Mouse (Mus musculus): Measurements from ENCODE around the gene Tmem212. TPM values are rescaled to one million over a fixed set of nuclear protein-coding genes. Genes with fewer than 3 reads are reported as not detected.

The Tmem212 gene
- polyA plus RNA-seq, 1 experiment from 2014 or later, result not detected

DNA sequence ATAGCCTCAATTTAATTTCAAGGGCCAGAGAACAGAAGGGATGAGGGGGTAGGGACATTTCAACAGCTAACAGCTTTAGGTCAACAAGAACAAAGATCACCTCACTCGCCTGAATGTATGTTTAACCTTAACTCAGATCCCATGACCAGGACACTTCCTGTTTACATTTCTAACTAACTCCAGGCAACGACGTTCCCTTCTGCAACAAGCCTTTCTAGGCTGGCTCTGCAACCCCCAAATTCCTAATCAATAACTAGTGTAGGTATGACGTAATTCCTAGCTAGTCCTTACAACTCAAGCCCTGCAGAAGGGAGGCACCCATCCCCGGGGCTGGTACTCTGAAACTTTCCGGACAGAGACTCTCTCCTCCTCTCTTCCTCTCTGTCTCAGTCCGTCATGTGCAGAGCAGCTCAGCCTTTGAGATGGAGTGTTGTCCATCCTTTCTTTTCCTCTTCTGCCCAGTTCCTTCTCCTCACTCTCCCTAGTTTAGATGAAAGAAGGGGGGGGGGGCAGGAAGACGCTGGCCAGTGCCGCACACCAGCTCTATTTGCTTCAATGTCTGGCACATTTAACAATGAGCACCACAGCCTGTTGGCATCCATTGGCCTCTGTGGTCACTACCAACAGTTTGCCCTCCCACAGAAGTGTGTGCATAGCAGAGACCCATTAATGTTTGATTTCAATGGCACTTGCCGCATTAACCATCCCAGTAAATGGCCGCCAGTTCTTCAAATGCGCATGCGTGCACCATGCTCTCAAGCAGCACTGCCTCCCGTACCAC lies 22.7 kb upstream of the Tmem212 start:
- Histone ChIP-seq H3K36me3 (no peaks in the 10 kb centered on the region), H3K4me3 (no peak overlapping the region), H3K27ac (no peak overlapping the region), H3K9me3 (peaks cover 10% of the 10 kb centered on the region; the same call in 1 of the 2 replicates), H3K27me3 (ENCODE audit: insufficient read depth, poor library complexity, severe bottlenecking) (no peaks in the 10 kb centered on the region), H3K4me1 (replicated peaks) (no peaks in the 10 kb centered on the region)
- DNase-seq (ENCODE audit: low spot score), result no peak
- 84% methylated on average over 14 of the region's 14 CpGs for WGBS

DNA sequence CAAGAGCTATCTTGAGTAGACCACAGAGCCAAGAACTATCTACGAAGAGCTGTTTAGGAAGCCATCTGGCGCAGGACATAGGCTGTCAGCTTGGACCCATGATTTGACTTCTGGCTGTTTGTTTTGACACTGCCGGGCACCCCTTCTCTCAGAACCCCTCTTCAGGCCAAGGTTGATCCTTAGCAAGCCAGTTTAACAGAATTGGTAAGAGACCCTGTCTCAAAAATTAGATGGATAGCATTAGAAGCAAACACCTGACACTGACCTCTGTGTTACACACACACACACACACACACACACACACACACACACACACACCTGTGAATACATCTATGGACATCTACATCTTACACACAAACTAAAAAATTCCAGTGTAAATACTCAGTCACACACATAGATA lies 12.8 kb upstream of the Tmem212 start:
- H3K9me3 ChIP-seq, result 0 out of 2 replicates have a peak, but pooled peaks cover 4% of the 10 kb centered on the region
- H3K27me3 ChIP-seq (ENCODE audit: insufficient read depth, poor library complexity, severe bottlenecking), result no peaks in the 10 kb centered on the region
- H3K4me3 ChIP-seq, result no peak overlapping the region
- no peaks in the 10 kb centered on the region for H3K36me3 ChIP-seq
- no peak for DNase-seq (ENCODE audit: low spot score)
- no peaks in the 10 kb centered on the region for H3K4me1 ChIP-seq (replicated peaks)
- WGBS, result 94% methylated on average over 3 of the region's 3 CpGs
- H3K27ac ChIP-seq, result no peak overlapping the region

DNA sequence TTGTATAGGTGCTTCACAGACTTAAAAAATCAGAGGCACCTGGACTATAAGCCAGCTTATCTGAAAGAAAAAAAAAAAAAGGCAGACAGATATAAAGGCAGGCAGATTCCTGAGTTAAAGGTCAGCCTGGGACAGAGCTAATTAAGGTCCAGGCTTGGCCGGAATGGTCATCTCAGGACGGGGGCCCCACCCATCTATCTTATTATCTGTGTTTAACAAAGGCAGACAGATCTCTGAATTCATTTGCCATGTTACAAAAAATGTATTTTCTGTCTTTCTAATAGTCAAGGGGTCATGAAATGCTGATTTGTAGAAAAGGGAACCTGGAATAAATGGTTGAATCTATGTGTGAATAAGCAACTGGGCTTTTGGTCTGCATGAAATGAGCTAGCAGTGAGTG lies 12.1 kb upstream of the Tmem212 start:
- H3K27me3 ChIP-seq (ENCODE audit: insufficient read depth, poor library complexity, severe bottlenecking), result no peaks in the 10 kb centered on the region
- no peak for DNase-seq (ENCODE audit: low spot score)
- H3K27ac ChIP-seq, result no peak overlapping the region
- H3K4me3 ChIP-seq, result no peak overlapping the region
- no peaks in the 10 kb centered on the region for H3K4me1 ChIP-seq (replicated peaks)
- no peaks in the 10 kb centered on the region for H3K9me3 ChIP-seq
- no peaks in the 10 kb centered on the region for H3K36me3 ChIP-seq
- 85% methylated on average over 2 of the region's 2 CpGs for WGBS

DNA sequence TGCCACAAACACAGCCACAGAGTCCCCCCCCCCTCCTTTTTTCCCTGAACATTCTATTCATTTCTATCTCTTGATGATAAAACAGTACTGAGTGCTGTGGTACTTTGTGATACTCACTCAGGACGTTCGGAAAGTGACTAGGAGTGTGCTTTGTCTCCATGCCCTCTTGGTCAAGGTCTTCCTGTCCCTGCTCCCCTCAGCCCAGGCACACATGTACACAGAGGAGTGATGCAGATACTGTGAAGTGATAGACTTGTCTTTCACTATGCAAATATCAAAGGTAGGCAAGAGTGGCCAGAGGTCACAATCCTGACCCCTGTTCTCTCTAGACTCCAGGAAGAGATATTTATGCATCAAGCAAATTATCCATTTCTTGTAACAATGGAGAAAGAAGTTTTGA lies 11.1 kb upstream of the Tmem212 start:
- Histone ChIP-seq H3K4me1 (replicated peaks) (no peaks in the 10 kb centered on the region), H3K36me3 (no peaks in the 10 kb centered on the region), H3K27me3 (ENCODE audit: insufficient read depth, poor library complexity, severe bottlenecking) (no peaks in the 10 kb centered on the region), H3K9me3 (no peaks in the 10 kb centered on the region), H3K4me3 (no peak overlapping the region), H3K27ac (no peak overlapping the region)
- WGBS, result 76% methylated on average over 2 of the region's 2 CpGs
- no peak for DNase-seq (ENCODE audit: low spot score)

DNA sequence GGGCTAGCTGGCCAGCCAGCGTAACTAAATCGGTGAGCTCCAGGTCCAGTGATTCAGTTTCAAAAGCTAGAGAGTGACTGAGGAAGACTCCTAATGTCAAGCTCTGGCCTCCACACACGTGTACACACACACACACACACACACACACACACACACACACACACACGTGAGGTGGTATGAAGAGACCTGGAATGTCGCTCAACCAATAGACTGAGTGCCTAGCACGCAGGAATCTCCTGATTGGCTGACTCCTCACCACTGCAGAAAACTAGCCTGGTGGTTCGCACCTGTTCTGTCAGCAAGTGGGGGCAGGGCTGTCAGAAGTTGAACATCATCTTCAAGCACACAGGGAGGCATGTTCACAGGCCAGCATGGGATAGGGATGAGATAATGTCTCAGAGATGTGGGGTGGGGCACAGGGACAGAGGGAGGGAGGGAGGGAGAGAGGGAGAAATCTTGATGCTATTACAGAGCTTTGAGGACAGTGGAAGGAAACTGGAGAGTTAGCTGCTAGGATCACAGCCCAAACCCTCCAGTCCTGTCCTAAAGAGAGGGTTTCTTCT lies 10.6 kb upstream of the Tmem212 start:
- Histone ChIP-seq H3K4me1 (replicated peaks) (no peaks in the 10 kb centered on the region), H3K27ac (no peak overlapping the region), H3K27me3 (ENCODE audit: insufficient read depth, poor library complexity, severe bottlenecking) (no peaks in the 10 kb centered on the region), H3K9me3 (no peaks in the 10 kb centered on the region), H3K36me3 (no peaks in the 10 kb centered on the region), H3K4me3 (no peak overlapping the region)
- 74% methylated on average over 7 of the region's 7 CpGs for WGBS
- no peak for DNase-seq (ENCODE audit: low spot score)

DNA sequence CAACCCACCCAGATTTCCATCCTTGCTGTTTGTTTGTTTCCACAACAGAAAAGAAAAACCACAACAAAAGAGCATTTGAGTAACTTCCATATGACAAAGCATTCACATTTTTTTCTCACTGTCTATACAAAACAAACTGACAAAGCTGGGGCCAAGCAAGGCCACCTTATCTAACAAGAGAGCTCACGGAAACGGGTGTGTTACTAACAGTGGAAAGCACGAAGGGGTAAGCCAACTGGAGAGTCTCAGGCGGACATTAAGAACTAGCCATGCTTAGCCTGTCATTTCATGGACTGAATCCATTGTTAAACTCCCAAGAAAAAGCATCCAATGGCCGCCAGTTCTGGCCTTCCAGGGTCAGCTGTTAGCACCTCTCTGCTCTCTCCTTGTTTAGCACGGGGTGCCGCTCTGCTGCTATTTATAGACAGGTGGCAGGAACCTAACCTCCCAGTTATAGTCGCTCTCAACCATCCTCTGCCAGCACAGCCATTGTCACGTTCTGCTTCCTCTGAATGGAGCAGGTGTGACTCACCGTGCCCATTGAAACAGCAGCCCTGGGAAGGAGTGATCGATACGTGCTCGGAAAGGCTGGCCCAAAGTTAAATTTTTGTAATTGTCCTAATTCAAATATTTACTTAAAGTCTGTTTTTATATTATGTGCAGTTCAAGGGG lies 8.6 kb upstream of the Tmem212 start:
- no peaks in the 10 kb centered on the region for H3K36me3 ChIP-seq
- no peaks in the 10 kb centered on the region for H3K27me3 ChIP-seq (ENCODE audit: insufficient read depth, poor library complexity, severe bottlenecking)
- H3K4me3 ChIP-seq, result no peak overlapping the region
- no peaks in the 10 kb centered on the region for H3K4me1 ChIP-seq (replicated peaks)
- no peak overlapping the region for H3K27ac ChIP-seq
- H3K9me3 ChIP-seq, result no peaks in the 10 kb centered on the region
- 60% methylated on average over 13 of the region's 13 CpGs for WGBS
- no peak for DNase-seq (ENCODE audit: low spot score)

DNA sequence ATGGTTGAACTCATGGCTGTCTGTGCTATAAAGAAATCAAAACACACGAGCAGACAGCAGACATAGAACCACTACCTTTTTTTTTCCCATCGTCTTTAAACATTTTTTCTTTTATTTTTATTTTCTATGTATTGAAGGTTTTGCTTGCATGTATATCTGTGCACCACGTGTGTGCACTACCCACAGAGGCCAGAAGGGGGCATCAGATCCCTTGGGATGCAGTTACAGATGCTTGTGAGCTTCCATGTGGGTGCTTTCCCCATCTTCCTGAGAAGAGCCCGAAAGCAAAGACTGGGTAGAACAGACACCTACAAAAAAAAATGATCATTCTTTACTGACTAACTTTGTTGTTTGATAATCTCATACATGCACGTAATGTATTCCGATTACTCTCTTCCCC lies 5.7 kb upstream of the Tmem212 start:
- no peaks in the 10 kb centered on the region for H3K27me3 ChIP-seq (ENCODE audit: insufficient read depth, poor library complexity, severe bottlenecking)
- no peaks in the 10 kb centered on the region for H3K4me1 ChIP-seq (replicated peaks)
- no peak overlapping the region for H3K4me3 ChIP-seq
- no peaks in the 10 kb centered on the region for H3K36me3 ChIP-seq
- H3K27ac ChIP-seq, result no peak overlapping the region
- H3K9me3 ChIP-seq, result no peaks in the 10 kb centered on the region
- no peak for DNase-seq (ENCODE audit: low spot score)
- 87% methylated on average over 6 of the region's 6 CpGs for WGBS

DNA sequence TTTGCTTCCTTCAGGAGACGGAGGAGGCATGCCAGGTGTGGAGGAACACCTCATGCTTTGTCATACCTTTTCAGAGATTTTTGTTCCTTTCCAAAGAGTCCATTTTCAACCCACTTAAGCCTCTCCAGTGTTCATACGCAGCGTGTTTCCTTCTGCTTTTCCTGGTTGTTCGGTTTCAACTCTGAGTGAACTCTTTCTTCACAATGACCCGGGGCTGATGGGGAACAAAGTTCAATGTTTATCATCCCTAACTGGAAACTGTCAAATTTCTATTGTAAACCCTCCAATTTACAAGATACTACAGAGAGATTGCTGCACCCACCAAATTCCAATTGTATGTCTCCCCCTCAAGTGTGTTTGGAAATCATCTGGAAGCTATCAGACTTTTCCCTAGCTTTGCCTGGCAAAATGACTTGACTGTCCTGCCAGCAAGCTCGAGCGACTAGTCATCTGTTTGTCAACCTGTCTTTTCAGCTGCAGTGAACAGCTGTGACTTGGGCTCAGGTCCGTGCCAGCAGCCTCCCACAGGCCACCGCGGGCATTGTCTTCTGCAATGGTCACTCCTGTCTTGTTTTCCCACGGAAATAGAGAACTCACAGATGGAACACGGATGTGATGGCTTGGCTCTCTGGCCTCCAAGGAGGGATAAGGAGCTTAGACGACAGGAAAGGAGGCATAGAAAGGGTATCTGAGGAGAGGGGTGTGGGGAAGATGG lies 3.0 kb upstream of the Tmem212 start:
- Histone ChIP-seq H3K36me3 (no peaks in the 10 kb centered on the region), H3K4me3 (no peak overlapping the region), H3K27ac (no peak overlapping the region), H3K27me3 (ENCODE audit: insufficient read depth, poor library complexity, severe bottlenecking) (no peaks in the 10 kb centered on the region), H3K9me3 (no peaks in the 10 kb centered on the region), H3K4me1 (replicated peaks) (no peaks in the 10 kb centered on the region)
- no peak for DNase-seq (ENCODE audit: low spot score)
- WGBS, result 77% methylated on average over 13 of the region's 13 CpGs

DNA sequence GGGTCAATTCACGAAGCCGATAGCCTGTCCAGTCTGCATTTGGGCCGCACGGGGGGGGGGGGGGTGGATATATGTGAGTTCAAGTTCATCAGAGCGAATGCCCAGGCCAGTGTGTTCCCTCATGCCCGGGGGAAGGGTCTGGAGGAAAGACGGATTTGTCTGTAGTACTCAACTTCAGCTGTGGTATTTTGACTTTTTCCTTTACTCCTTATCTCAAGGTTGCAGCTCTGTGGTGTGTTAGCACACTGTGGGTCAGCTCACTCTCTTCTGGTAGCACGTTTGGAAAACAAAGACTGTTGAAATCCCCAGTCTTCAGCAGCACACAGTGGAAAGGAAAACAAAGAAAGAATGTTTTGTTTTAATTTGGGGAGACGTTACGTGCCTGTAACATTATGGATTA lies 2.0 kb upstream of the Tmem212 start:
- no peak for DNase-seq (ENCODE audit: low spot score)
- Histone ChIP-seq H3K9me3 (no peaks in the 10 kb centered on the region), H3K27me3 (ENCODE audit: insufficient read depth, poor library complexity, severe bottlenecking) (no peaks in the 10 kb centered on the region), H3K4me1 (replicated peaks) (no peaks in the 10 kb centered on the region), H3K36me3 (no peaks in the 10 kb centered on the region), H3K27ac (no peak overlapping the region), H3K4me3 (no peak overlapping the region)
- 82% methylated on average over 10 of the region's 10 CpGs for WGBS

DNA sequence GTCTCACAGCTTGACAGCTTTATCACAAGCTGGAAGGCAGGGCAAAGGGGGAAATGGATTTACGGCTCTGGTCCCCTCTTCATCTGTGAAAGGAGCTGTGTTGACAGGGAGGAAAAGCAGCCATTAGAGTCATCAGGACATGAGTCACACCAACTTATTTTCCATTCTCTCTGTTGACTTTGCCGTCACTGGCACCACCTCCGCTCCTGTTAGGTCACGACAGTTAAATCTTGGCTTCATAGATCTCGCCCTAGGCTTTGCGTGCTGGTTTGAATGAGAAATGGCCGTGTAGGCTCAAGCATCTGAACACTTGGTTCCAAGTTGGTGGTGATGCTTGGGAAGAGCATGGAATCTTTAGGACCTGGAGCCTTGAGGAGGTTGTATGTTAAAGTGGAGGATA lies 9.6 kb downstream of the Tmem212 start:
- no peak for DNase-seq (ENCODE audit: low spot score)
- WGBS, result 77% methylated on average over 7 of the region's 7 CpGs

DNA sequence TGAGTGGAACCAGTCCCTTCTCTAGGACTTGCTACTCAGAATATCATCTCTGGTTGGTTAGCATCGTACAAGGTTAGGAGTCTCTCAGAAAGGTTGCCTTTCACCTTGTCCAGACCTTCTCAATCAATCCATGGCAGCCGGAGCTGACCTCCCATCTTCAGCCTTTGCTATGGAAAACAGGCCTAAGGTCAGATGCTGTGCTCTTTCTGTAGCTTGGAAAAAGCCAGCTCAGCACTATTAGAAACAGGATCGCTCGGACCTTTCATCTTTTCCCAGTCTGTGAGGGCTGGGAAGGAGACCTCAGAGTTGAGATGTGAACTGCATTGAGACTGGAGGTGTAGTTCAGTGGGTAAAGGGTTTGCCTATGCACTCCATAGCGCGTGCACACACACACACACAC lies 10.6 kb downstream of the Tmem212 start:
- WGBS, result 82% methylated on average over 6 of the region's 6 CpGs
- H3K27me3 ChIP-seq (ENCODE audit: insufficient read depth, poor library complexity, severe bottlenecking), result no peaks in the 10 kb centered on the region

More for the DNA sequence above, 9.6 kb downstream of the Tmem212 start:
- no peaks in the 10 kb centered on the region for H3K4me1 ChIP-seq (replicated peaks)
- no peaks in the 10 kb centered on the region for H3K27me3 ChIP-seq (ENCODE audit: insufficient read depth, poor library complexity, severe bottlenecking)
- no peak overlapping the region for H3K4me3 ChIP-seq
- H3K27ac ChIP-seq, result no peak overlapping the region
- no peaks in the 10 kb centered on the region for H3K36me3 ChIP-seq
- H3K9me3 ChIP-seq, result no peaks in the 10 kb centered on the region

DNA sequence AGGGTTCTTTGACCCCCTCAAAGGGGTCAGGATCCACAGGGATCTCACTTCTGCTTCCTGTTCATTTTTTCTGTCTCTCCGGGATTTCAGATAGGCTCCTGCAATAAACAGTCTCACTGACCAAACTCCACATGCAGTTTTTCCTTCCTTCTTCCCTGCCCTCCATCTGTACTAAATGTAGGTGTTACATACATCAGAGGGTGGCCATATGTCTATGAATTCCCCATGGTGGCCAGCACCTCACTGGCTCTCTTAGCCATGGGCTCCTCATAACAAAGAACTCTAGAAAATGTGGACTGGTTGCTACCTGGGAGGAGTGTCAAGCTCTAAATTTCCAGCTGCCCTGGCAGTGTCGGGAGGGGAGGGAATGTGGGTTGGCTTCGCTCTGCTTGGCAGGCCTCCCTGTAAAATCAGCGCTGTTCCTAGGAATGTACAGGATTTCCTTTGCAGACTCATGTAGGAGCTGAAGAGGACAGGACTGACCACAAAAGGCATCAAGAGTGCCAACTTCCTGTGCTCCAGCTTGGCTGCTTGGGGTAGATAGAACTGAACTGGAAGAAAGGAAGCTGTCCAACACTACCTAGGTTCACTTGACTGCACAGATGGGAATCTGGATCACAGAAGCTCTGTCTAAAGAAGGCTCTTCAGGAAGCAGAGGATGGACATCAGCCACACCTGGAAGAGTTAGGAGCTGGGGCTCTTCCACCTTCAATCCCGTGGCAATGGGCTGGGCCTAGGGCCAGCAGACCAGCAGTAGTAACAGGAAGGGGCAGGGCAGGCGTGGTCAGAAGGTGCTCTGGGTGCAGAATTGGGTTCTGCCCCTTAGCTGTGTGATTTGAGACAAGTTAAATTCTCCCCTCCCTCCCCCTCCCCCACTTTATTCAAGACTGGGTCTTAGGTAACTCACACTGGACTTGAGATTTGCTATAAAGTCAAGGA lies 14.0 kb downstream of the Tmem212 start:
- WGBS, result 87% methylated on average over 6 of the region's 6 CpGs

More for the DNA sequence above, 10.6 kb downstream of the Tmem212 start:
- Histone ChIP-seq H3K27ac (no peak overlapping the region), H3K36me3 (no peaks in the 10 kb centered on the region), H3K4me3 (no peak overlapping the region), H3K4me1 (replicated peaks) (no peaks in the 10 kb centered on the region), H3K9me3 (no peaks in the 10 kb centered on the region)
- DNase-seq (ENCODE audit: low spot score), result no peak

More for the DNA sequence above, 14.0 kb downstream of the Tmem212 start:
- no peaks in the 10 kb centered on the region for H3K27me3 ChIP-seq (ENCODE audit: insufficient read depth, poor library complexity, severe bottlenecking)
- H3K27ac ChIP-seq, result no peak overlapping the region
- no peaks in the 10 kb centered on the region for H3K9me3 ChIP-seq
- no peaks in the 10 kb centered on the region for H3K36me3 ChIP-seq
- H3K4me1 ChIP-seq (replicated peaks), result peaks cover 7% of the 10 kb centered on the region
- no peak overlapping the region for H3K4me3 ChIP-seq
- no peak for DNase-seq (ENCODE audit: low spot score)
